Mouse (Mus musculus) intestine, embryonic 16.5 days (tissue): ENCODE measurements around the gene Rtca. TPM values are rescaled to one million over a fixed set of nuclear protein-coding genes. Genes with fewer than 3 reads are reported as not detected.

Experiments
- ATAC-seq: fragments of 200-750 bp; cut with Nextera tagmentation; 2 replicates; pipeline ENCODE4 v1.8.0; 2017; ENCODE audit warnings: moderate TSS enrichment, moderate library complexity
- H3K27ac ChIP-seq: fragments of 300-500 bp; sonication (generic); 2 replicates; pipeline ENCODE4 v1.5.1; 2014; ENCODE audit warnings: mild to moderate bottlenecking, low read length
- H3K27me3 ChIP-seq: fragments of 300-500 bp; sonication (generic); replicated peaks from 2 replicates; pipeline ENCODE4 v1.6.1; 2014; ENCODE audit warnings: low read length, control low read depth, mixed read lengths; ENCODE audit not compliant: control insufficient read depth, insufficient read depth
- H3K36me3 ChIP-seq: fragments of 300-500 bp; sonication (generic); 2 replicates; pipeline ENCODE4 v1.6.1; 2014; ENCODE audit warnings: low read length, control low read depth; ENCODE audit not compliant: control insufficient read depth, insufficient read depth
- H3K4me1 ChIP-seq: fragments of 300-500 bp; sonication (generic); 2 replicates; pipeline ENCODE4 v1.6.1; 2014; ENCODE audit warnings: low read length, control low read depth, mixed read lengths; ENCODE audit not compliant: control insufficient read depth, insufficient read depth
- H3K4me2 ChIP-seq: fragments of 300-500 bp; sonication (generic); 2 replicates; pipeline ENCODE4 v1.6.1; 2014; ENCODE audit warnings: low read depth, low read length, control low read depth
- H3K4me3 ChIP-seq: fragments of 300-500 bp; sonication (generic); 2 replicates; pipeline ENCODE4 v1.5.1; 2014; ENCODE audit warnings: mild to moderate bottlenecking, low read length
- H3K9ac ChIP-seq: fragments of 300-500 bp; sonication (generic); 2 replicates; pipeline ENCODE4 v1.6.1; 2014; ENCODE audit warnings: low read depth, low read length
- H3K9me3 ChIP-seq: fragments of 300-500 bp; sonication (generic); 2 replicates; pipeline ENCODE4 v1.6.1; 2016; ENCODE audit warnings: low read length, control low read depth; ENCODE audit not compliant: control insufficient read depth
- WGBS: fragments of 180-500 bp; shearing (Covaris S2); extraction: QIAGEN DNeasy Blood & Tissue Kit; methylation state at CpG from one replicate; pipeline ENCODE4 v1.1.7; 2014; 5-methylcytosine and 5-hydroxymethylcytosine counted together
- polyA plus RNA-seq: library from polyadenylated mRNA; unstranded; fragments of >200 nt; fragmentation: Nextera tagmentation; extraction: Ambion mirVana; gene quantifications from 2 replicates; pipeline ENCODE4 v1.2.1, GENCODE M21; 2015

Gene Rtca
- polyA plus RNA-seq, 1 experiment from 2014 or later: 62.2 TPM

- H3K9me3 ChIP-seq: no peaks in the 10 kb centered on the region
Observed at GRCm38 (mm10) chr3:116444327-116444726, 63.7 kb downstream of the Rtca start.

DNA sequence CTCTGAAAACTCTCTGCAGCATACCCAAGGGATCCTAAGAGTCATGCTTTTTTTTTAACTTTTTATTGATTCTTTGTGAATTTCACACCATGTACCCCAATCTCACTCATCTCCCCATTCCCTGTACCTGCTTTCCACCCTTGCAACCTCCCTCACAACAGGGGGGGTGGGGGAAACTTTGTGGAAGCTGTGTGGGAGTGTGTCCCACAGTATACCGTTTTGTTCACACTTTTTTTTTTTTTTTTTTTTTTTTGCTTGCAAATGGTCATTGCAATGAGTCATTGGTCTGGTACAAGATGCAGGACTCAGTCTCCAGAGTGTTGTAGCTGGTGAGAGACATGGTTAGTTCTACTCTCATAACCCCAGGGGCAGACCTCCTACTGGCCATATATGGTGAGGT, 65.2 kb downstream of the Rtca start:
- Histone ChIP-seq H3K27me3 (no peaks in the 10 kb centered on the region), H3K9me3 (no peaks in the 10 kb centered on the region), H3K9ac (no peak overlapping the region), H3K36me3 (no peaks in the 10 kb centered on the region), H3K4me1 (no peaks in the 10 kb centered on the region; the same call in 1 of the 2 replicates), H3K27ac (no peak overlapping the region), H3K4me2 (no peak overlapping the region), H3K4me3 (no peak overlapping the region)
- WGBS: 93% methylated on average over 1 of the region's 1 CpGs
- no peak for ATAC-seq

More at GRCm38 (mm10) chr3:116444327-116444726, 63.7 kb downstream of the Rtca start:
- Histone ChIP-seq H3K27ac (no peak overlapping the region), H3K4me2 (no peak overlapping the region), H3K4me3 (no peak overlapping the region), H3K27me3 (no peaks in the 10 kb centered on the region), H3K4me1 (no peaks in the 10 kb centered on the region; the same call in 1 of the 2 replicates), H3K36me3 (no peaks in the 10 kb centered on the region), H3K9ac (no peak overlapping the region)
- WGBS: 86% methylated on average over 9 of the region's 9 CpGs
- ATAC-seq: no peak

DNA sequence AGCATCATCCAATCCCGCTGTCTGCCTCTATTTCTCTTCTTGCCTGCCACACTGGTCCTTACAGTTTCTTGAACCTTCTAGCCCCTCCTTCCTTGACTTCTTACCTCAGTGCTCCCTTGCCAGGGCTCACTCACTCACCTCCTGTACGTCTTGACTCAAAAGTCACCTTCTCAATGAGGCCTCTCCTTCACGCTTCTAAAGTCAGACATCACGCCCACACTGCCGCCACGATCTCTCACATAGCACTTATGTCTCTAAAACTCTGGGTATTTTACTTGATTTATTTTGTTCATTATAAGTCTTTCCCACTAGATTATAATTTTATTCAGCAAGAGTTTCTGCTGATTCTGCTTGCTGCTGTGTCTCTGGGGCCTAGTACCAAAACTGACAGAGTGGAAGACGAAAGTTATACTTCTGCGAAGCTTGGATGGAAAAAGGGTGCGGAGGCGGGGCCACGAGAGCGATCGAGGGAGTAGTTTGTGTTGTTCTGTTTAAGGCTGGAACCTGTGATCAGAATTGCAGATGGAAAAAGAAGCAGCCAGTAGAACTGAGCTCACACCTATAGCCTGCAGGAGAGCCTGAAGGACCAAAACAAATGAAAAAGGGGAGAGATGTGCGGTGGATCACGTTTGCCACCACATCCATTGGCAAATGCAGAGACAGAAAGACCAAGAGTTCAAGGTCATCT, 66.3 kb downstream of the Rtca start:
- ATAC-seq: no peak
- Histone ChIP-seq H3K4me1 (no peaks in the 10 kb centered on the region; the same call in 1 of the 2 replicates), H3K4me3 (no peak overlapping the region), H3K27ac (no peak overlapping the region), H3K36me3 (no peaks in the 10 kb centered on the region), H3K4me2 (no peak overlapping the region), H3K27me3 (no peaks in the 10 kb centered on the region), H3K9ac (no peak overlapping the region), H3K9me3 (no peaks in the 10 kb centered on the region)
- whole genome bisulfite sequencing: 88% methylated on average over 15 of the region's 15 CpGs

DNA sequence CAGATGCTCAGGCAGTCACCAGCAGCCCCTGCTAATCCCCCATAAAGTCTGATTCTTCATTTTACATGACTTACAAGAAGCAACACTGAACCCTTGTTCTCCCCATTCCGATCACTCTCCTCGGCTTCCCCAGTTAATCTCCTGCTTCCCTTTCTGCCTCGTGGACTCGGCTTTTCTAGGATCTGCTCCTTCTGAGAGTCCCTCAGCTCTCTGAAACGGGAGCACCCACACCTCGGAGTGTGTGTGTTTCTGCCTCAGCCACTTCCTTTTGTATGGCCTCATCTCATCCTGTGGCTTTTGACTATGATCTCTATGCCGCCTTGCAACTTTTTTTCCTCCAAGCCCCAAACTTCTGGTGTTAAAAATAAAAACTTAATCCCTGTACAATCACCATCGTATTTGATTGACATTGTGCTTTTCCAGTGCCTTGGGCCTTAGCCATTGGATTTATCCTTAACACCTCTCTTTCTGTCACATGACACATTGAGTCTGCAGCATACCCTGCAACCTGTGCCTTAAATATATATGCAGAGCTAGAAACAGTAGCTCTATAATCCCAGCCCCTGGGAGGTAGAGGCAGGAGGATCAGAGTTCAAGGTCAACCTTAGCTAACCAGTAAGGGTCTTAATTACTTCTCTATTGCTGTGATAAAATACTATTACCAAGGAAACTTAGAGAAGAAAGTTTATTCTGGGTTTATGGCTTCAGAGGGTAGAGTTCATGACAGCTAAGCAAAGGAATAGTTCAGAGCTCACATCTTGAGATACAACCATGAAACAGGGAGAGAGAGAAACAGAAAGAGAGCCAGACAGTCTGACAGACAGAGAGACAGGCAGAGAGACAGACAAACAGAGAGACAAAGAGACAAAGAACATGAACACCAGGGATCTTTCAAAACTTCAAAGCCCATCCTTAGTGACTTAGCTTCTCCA, 67.7 kb downstream of the Rtca start:
- no peak overlapping the region; the same call in 1 of the 2 replicates for H3K27ac ChIP-seq
- peak; percentile 77 for ATAC-seq

More for the DNA sequence above, 67.7 kb downstream of the Rtca start:
- no peak overlapping the region for H3K9ac ChIP-seq
- no peaks in the 10 kb centered on the region for H3K36me3 ChIP-seq
- H3K27me3 ChIP-seq: no peaks in the 10 kb centered on the region
- no peak overlapping the region for H3K4me2 ChIP-seq
- no peaks in the 10 kb centered on the region; the same call in 1 of the 2 replicates for H3K4me1 ChIP-seq
- no peaks in the 10 kb centered on the region for H3K9me3 ChIP-seq
- no peak overlapping the region for H3K4me3 ChIP-seq
- WGBS: 57% methylated on average over 8 of the region's 8 CpGs

Other genes starting within 250 kb of the Rtca start
- gene Cdc14a, start 84.2 kb downstream of the Rtca start, polyA plus RNA-seq: 5.4 and 5.9 TPM in 2 replicates
- gene Dbt, start 4.9 kb upstream of the Rtca start, polyA plus RNA-seq: 20.9 and 21.7 TPM in 2 replicates
- 4.7 and 5.6 TPM in 2 replicates for gene Lrrc39, start 54.8 kb upstream of the Rtca start, polyA plus RNA-seq
- gene Sass6, start 86.8 kb upstream of the Rtca start, polyA plus RNA-seq: 11.3 and 14.4 TPM in 2 replicates
- 17.0 and 20.5 TPM in 2 replicates for gene Trmt13, start 106.4 kb upstream of the Rtca start, polyA plus RNA-seq
- gene Mfsd14a, start 154.5 kb upstream of the Rtca start, polyA plus RNA-seq: 81.3 TPM in 2 replicates
- not detected in 2 replicates for gene Gm43191, start 173.1 kb upstream of the Rtca start, polyA plus RNA-seq
- gene Slc35a3, start 204.6 kb upstream of the Rtca start, polyA plus RNA-seq: 19.8 and 21.5 TPM in 2 replicates